Mouse (Mus musculus) lung, embryonic 15.5 days (tissue): ENCODE data around the gene Gm10322. TPM values are rescaled to one million over a fixed set of nuclear protein-coding genes. Genes with fewer than 3 reads are reported as not detected.

Experiments used
- ATAC-seq: fragments of 200-750 bp; cut with Nextera tagmentation; 2 replicates; pipeline ENCODE4 v1.8.0; 2017; ENCODE audit warnings: moderate number of reproducible peaks, borderline replicate concordance; ENCODE audit not compliant: low FRiP score, low TSS enrichment; ENCODE audit errors: extremely low read depth
- H3K27ac ChIP-seq: fragments of 300-500 bp; sonication (generic); 2 replicates; pipeline ENCODE4 v1.5.1; 2015; ENCODE audit warnings: moderate library complexity, mild to moderate bottlenecking, inconsistent platforms
- H3K27me3 ChIP-seq: fragments of 300-500 bp; sonication (generic); 2 replicates; pipeline ENCODE4 v1.6.1; 2015; ENCODE audit warnings: inconsistent platforms
- H3K36me3 ChIP-seq: fragments of 300-500 bp; sonication (generic); 2 replicates; pipeline ENCODE4 v1.6.1; 2015; ENCODE audit warnings: inconsistent platforms
- H3K4me1 ChIP-seq: fragments of 300-500 bp; sonication (generic); 2 replicates; pipeline ENCODE4 v1.6.1; 2015; ENCODE audit warnings: inconsistent platforms
- H3K4me2 ChIP-seq: fragments of 300-500 bp; sonication (generic); 2 replicates; pipeline ENCODE4 v1.6.1; 2015; ENCODE audit warnings: inconsistent platforms, mild to moderate bottlenecking, moderate library complexity
- H3K4me3 ChIP-seq: fragments of 300-500 bp; sonication (generic); 2 replicates; pipeline ENCODE4 v1.5.1; 2015; ENCODE audit warnings: mild to moderate bottlenecking, inconsistent platforms
- H3K9ac ChIP-seq: fragments of 300-500 bp; sonication (generic); 2 replicates; pipeline ENCODE4 v1.6.1; 2015; ENCODE audit warnings: inconsistent platforms
- H3K9me3 ChIP-seq: fragments of 300-500 bp; sonication (generic); 2 replicates; pipeline ENCODE4 v1.6.1; 2016; ENCODE audit warnings: inconsistent platforms
- WGBS: fragments of 180-500 bp; shearing (Covaris S2); methylation state at CpG from one replicate; pipeline ENCODE4 v1.1.7; 2015; 5-methylcytosine and 5-hydroxymethylcytosine counted together
- polyA plus RNA-seq: library from polyadenylated mRNA; unstranded; fragments of >200 nt; fragmentation: Nextera tagmentation; extraction: Ambion mirVana; gene quantifications from 2 replicates; pipeline ENCODE4 v1.2.1, GENCODE M21; 2015

Gm10322 gene
- polyA plus RNA-seq, 1 experiment from 2014 or later, result not detected

GRCm38 (mm10) chr10:59636751-59637533, 21.1 kb downstream of the Gm10322 start:
- H3K4me2 ChIP-seq, result peak overlapping the region; percentile 27; the same call in 1 of the 2 replicates
- no peaks in the 10 kb centered on the region for H3K27me3 ChIP-seq
- H3K9ac ChIP-seq, result no peak overlapping the region
- H3K36me3 ChIP-seq, result no peaks in the 10 kb centered on the region
- 0 out of 2 replicates have a peak, but pooled peaks cover 7% of the 10 kb centered on the region for H3K4me1 ChIP-seq
- H3K27ac ChIP-seq, result no peak overlapping the region
- peak overlapping the region; percentile 10; the same call in 1 of the 2 replicates for H3K4me3 ChIP-seq
- H3K9me3 ChIP-seq, result no peaks in the 10 kb centered on the region
- WGBS, result 63% methylated on average over 16 of the region's 16 CpGs
- ATAC-seq, result no peak

GRCm38 (mm10) chr10:59637596-59638124, 21.8 kb downstream of the Gm10322 start:
- no peaks in the 10 kb centered on the region for H3K36me3 ChIP-seq
- no peak overlapping the region for H3K4me2 ChIP-seq
- no peaks in the 10 kb centered on the region for H3K27me3 ChIP-seq
- no peaks in the 10 kb centered on the region for H3K9me3 ChIP-seq
- no peak overlapping the region for H3K27ac ChIP-seq
- 53% methylated on average over 7 of the region's 7 CpGs for WGBS
- 0 out of 2 replicates have a peak, but pooled peaks cover 7% of the 10 kb centered on the region for H3K4me1 ChIP-seq
- no peak for ATAC-seq
- H3K9ac ChIP-seq, result no peak overlapping the region
- no peak overlapping the region for H3K4me3 ChIP-seq

GRCm38 (mm10) chr10:59638576-59638975, 22.7 kb downstream of the Gm10322 start:
- Histone ChIP-seq H3K4me3 (no peak overlapping the region), H3K4me2 (no peak overlapping the region), H3K36me3 (no peaks in the 10 kb centered on the region), H3K4me1 (0 out of 2 replicates have a peak, but pooled peaks cover 7% of the 10 kb centered on the region), H3K27ac (no peak overlapping the region), H3K27me3 (no peaks in the 10 kb centered on the region), H3K9me3 (no peaks in the 10 kb centered on the region), H3K9ac (no peak overlapping the region)
- ATAC-seq, result no peak
- WGBS, result 71% methylated on average over 6 of the region's 6 CpGs

GRCm38 (mm10) chr10:59642659-59643377, 27.0 kb downstream of the Gm10322 start:
- H3K4me1 ChIP-seq, result no peaks in the 10 kb centered on the region
- no peaks in the 10 kb centered on the region for H3K36me3 ChIP-seq
- 50% methylated on average over 8 of the region's 8 CpGs for WGBS
- no peaks in the 10 kb centered on the region for H3K27me3 ChIP-seq
- H3K9ac ChIP-seq, result no peak overlapping the region
- H3K9me3 ChIP-seq, result no peaks in the 10 kb centered on the region
- H3K4me3 ChIP-seq, result no peak overlapping the region
- H3K27ac ChIP-seq, result no peak overlapping the region
- ATAC-seq, result no peak
- no peak overlapping the region for H3K4me2 ChIP-seq

- no peak for ATAC-seq
- Histone ChIP-seq H3K9ac (no peak overlapping the region), H3K27ac (no peak overlapping the region), H3K4me2 (no peak overlapping the region), H3K4me1 (no peaks in the 10 kb centered on the region), H3K9me3 (no peaks in the 10 kb centered on the region), H3K27me3 (no peaks in the 10 kb centered on the region), H3K4me3 (no peak overlapping the region), H3K36me3 (no peaks in the 10 kb centered on the region)
- 65% methylated on average over 9 of the region's 9 CpGs for WGBS
These were observed 27.8 kb downstream of the Gm10322 start for GRCm38 (mm10) chr10:59643645-59644044.

GRCm38 (mm10) chr10:59644710-59645109, 28.8 kb downstream of the Gm10322 start:
- Histone ChIP-seq H3K4me1 (no peaks in the 10 kb centered on the region), H3K36me3 (no peaks in the 10 kb centered on the region), H3K27me3 (no peaks in the 10 kb centered on the region), H3K27ac (no peak overlapping the region), H3K4me2 (no peak overlapping the region), H3K9me3 (no peaks in the 10 kb centered on the region), H3K9ac (no peak overlapping the region), H3K4me3 (no peak overlapping the region)
- ATAC-seq, result no peak
- WGBS, result 67% methylated on average over 2 of the region's 2 CpGs

- Histone ChIP-seq H3K4me2 (no peak overlapping the region), H3K4me1 (no peaks in the 10 kb centered on the region), H3K27me3 (no peaks in the 10 kb centered on the region), H3K9me3 (no peaks in the 10 kb centered on the region), H3K4me3 (no peak overlapping the region), H3K36me3 (no peaks in the 10 kb centered on the region), H3K9ac (no peak overlapping the region), H3K27ac (no peak overlapping the region)
- 49% methylated on average over 4 of the region's 4 CpGs for WGBS
- ATAC-seq, result no peak
These were observed 29.3 kb downstream of the Gm10322 start for GRCm38 (mm10) chr10:59645153-59645552.

- 73% methylated on average over 5 of the region's 5 CpGs for WGBS
- H3K36me3 ChIP-seq, result no peaks in the 10 kb centered on the region
- no peak overlapping the region for H3K9ac ChIP-seq
- H3K9me3 ChIP-seq, result no peaks in the 10 kb centered on the region
- no peak overlapping the region for H3K4me2 ChIP-seq
- no peaks in the 10 kb centered on the region for H3K27me3 ChIP-seq
- ATAC-seq, result no peak
- no peak overlapping the region for H3K27ac ChIP-seq
- no peaks in the 10 kb centered on the region for H3K4me1 ChIP-seq
- H3K4me3 ChIP-seq, result no peak overlapping the region
These were observed 31.0 kb downstream of the Gm10322 start for GRCm38 (mm10) chr10:59646821-59647378.

GRCm38 (mm10) chr10:59656799-59657198, 40.9 kb downstream of the Gm10322 start:
- H3K4me3 ChIP-seq, result no peak overlapping the region
- H3K4me1 ChIP-seq, result no peaks in the 10 kb centered on the region
- no peak overlapping the region for H3K4me2 ChIP-seq
- H3K27ac ChIP-seq, result no peak overlapping the region
- WGBS, result 77% methylated on average over 13 of the region's 13 CpGs
- no peaks in the 10 kb centered on the region for H3K9me3 ChIP-seq
- no peaks in the 10 kb centered on the region for H3K36me3 ChIP-seq
- H3K9ac ChIP-seq, result no peak overlapping the region
- no peaks in the 10 kb centered on the region for H3K27me3 ChIP-seq
- ATAC-seq, result no peak

- WGBS, result 72% methylated on average over 2 of the region's 2 CpGs
- Histone ChIP-seq H3K9ac (no peak overlapping the region), H3K4me2 (no peak overlapping the region), H3K27me3 (no peaks in the 10 kb centered on the region), H3K4me1 (peaks cover 9% of the 10 kb centered on the region), H3K36me3 (no peaks in the 10 kb centered on the region), H3K9me3 (no peaks in the 10 kb centered on the region), H3K27ac (no peak overlapping the region), H3K4me3 (no peak overlapping the region)
- no peak for ATAC-seq
These were observed 48.9 kb downstream of the Gm10322 start for GRCm38 (mm10) chr10:59664765-59665164.

- Histone ChIP-seq H3K27ac (no peak overlapping the region), H3K4me2 (no peak overlapping the region), H3K4me1 (peaks cover 9% of the 10 kb centered on the region), H3K9me3 (no peaks in the 10 kb centered on the region), H3K9ac (no peak overlapping the region), H3K4me3 (no peak overlapping the region), H3K27me3 (no peaks in the 10 kb centered on the region), H3K36me3 (no peaks in the 10 kb centered on the region)
- ATAC-seq, result no peak
- WGBS, result 71% methylated on average over 13 of the region's 13 CpGs
These were observed 49.8 kb downstream of the Gm10322 start for GRCm38 (mm10) chr10:59665503-59666291.
